Mouse (Mus musculus): ENCODE data around the gene Arsb. TPM values are rescaled to one million over a fixed set of nuclear protein-coding genes. Genes with fewer than 3 reads are reported as not detected.

Arsb gene
- polyA plus RNA-seq, 1 experiment from 2014 or later, result 15.8 TPM

- H3K4me3 ChIP-seq (ENCODE audit: low read depth, low read length), result no peak overlapping the region
- peak overlapping the region; percentile 62; the same call in 1 of the 2 replicates for H3K27ac ChIP-seq (ENCODE audit: low read length)
- H3K9ac ChIP-seq (replicated peaks; ENCODE audit: low read depth, low read length), result no peak overlapping the region
- no peak for ATAC-seq (ENCODE audit: insufficient number of reproducible peaks, insufficient read depth, low FRiP score, low read depth)
- 52% methylated on average over 2 of the region's 2 CpGs for WGBS
- no peak overlapping the region for H3K4me2 ChIP-seq (replicated peaks; ENCODE audit: low read depth, low read length)
- H3K9me3 ChIP-seq (ENCODE audit: control insufficient read depth, low read depth, low read length), result no peaks in the 10 kb centered on the region
- H3K4me1 ChIP-seq (ENCODE audit: control insufficient read depth, insufficient read depth, low read length), result peaks cover 24% of the 10 kb centered on the region
- H3K36me3 ChIP-seq (ENCODE audit: control insufficient read depth, insufficient read depth, low read length), result no peaks in the 10 kb centered on the region
- no peaks in the 10 kb centered on the region for H3K27me3 ChIP-seq (ENCODE audit: control insufficient read depth, insufficient read depth, low read length)
These were observed 68.7 kb downstream of the Arsb start for GRCm38 (mm10) chr13:93840146-93840545.

GRCm38 (mm10) chr13:93846831-93847518, 75.5 kb downstream of the Arsb start:
- H3K27ac ChIP-seq (ENCODE audit: low read length), result no peak overlapping the region
- 51% methylated on average over 10 of the region's 10 CpGs for WGBS

GRCm38 (mm10) chr13:93847614-93848013, 76.2 kb downstream of the Arsb start:
- H3K27me3 ChIP-seq (ENCODE audit: control insufficient read depth, insufficient read depth, low read length), result no peaks in the 10 kb centered on the region
- H3K9ac ChIP-seq (replicated peaks; ENCODE audit: low read depth, low read length), result no peak overlapping the region
- no peak overlapping the region for H3K27ac ChIP-seq (ENCODE audit: low read length)
- no peak for ATAC-seq (ENCODE audit: insufficient number of reproducible peaks, insufficient read depth, low FRiP score, low read depth)
- WGBS, result 53% methylated on average over 4 of the region's 4 CpGs
- no peak overlapping the region for H3K4me3 ChIP-seq (ENCODE audit: low read depth, low read length)
- H3K4me1 ChIP-seq (ENCODE audit: control insufficient read depth, insufficient read depth, low read length), result no peaks in the 10 kb centered on the region
- H3K4me2 ChIP-seq (replicated peaks; ENCODE audit: low read depth, low read length), result no peak overlapping the region
- no peaks in the 10 kb centered on the region for H3K36me3 ChIP-seq (ENCODE audit: control insufficient read depth, insufficient read depth, low read length)
- H3K9me3 ChIP-seq (ENCODE audit: control insufficient read depth, low read depth, low read length), result no peaks in the 10 kb centered on the region

More at GRCm38 (mm10) chr13:93846831-93847518, 75.5 kb downstream of the Arsb start:
- no peaks in the 10 kb centered on the region for H3K27me3 ChIP-seq (ENCODE audit: control insufficient read depth, insufficient read depth, low read length)
- H3K36me3 ChIP-seq (ENCODE audit: control insufficient read depth, insufficient read depth, low read length), result no peaks in the 10 kb centered on the region
- H3K9ac ChIP-seq (replicated peaks; ENCODE audit: low read depth, low read length), result no peak overlapping the region
- no peaks in the 10 kb centered on the region for H3K4me1 ChIP-seq (ENCODE audit: control insufficient read depth, insufficient read depth, low read length)
- H3K4me3 ChIP-seq (ENCODE audit: low read depth, low read length), result no peak overlapping the region
- no peaks in the 10 kb centered on the region for H3K9me3 ChIP-seq (ENCODE audit: control insufficient read depth, low read depth, low read length)
- ATAC-seq (ENCODE audit: insufficient number of reproducible peaks, insufficient read depth, low FRiP score, low read depth), result no peak
- no peak overlapping the region for H3K4me2 ChIP-seq (replicated peaks; ENCODE audit: low read depth, low read length)

GRCm38 (mm10) chr13:93848615-93849014, 77.2 kb downstream of the Arsb start:
- Histone ChIP-seq H3K36me3 (ENCODE audit: control insufficient read depth, insufficient read depth, low read length) (no peaks in the 10 kb centered on the region), H3K4me3 (ENCODE audit: low read depth, low read length) (no peak overlapping the region), H3K9ac (replicated peaks; ENCODE audit: low read depth, low read length) (no peak overlapping the region), H3K4me2 (replicated peaks; ENCODE audit: low read depth, low read length) (no peak overlapping the region), H3K27me3 (ENCODE audit: control insufficient read depth, insufficient read depth, low read length) (no peaks in the 10 kb centered on the region), H3K9me3 (ENCODE audit: control insufficient read depth, low read depth, low read length) (no peaks in the 10 kb centered on the region), H3K27ac (ENCODE audit: low read length) (no peak overlapping the region), H3K4me1 (ENCODE audit: control insufficient read depth, insufficient read depth, low read length) (no peaks in the 10 kb centered on the region)
- 85% methylated on average over 6 of the region's 6 CpGs for WGBS
- no peak for ATAC-seq (ENCODE audit: insufficient number of reproducible peaks, insufficient read depth, low FRiP score, low read depth)

GRCm38 (mm10) chr13:93849751-93850355, 78.4 kb downstream of the Arsb start:
- WGBS, result 76% methylated on average over 5 of the region's 5 CpGs
- no peak overlapping the region for H3K27ac ChIP-seq (ENCODE audit: low read length)
- H3K4me1 ChIP-seq (ENCODE audit: control insufficient read depth, insufficient read depth, low read length), result no peaks in the 10 kb centered on the region
- H3K9ac ChIP-seq (replicated peaks; ENCODE audit: low read depth, low read length), result no peak overlapping the region
- H3K4me2 ChIP-seq (replicated peaks; ENCODE audit: low read depth, low read length), result no peak overlapping the region
- no peaks in the 10 kb centered on the region for H3K36me3 ChIP-seq (ENCODE audit: control insufficient read depth, insufficient read depth, low read length)
- H3K9me3 ChIP-seq (ENCODE audit: control insufficient read depth, low read depth, low read length), result no peaks in the 10 kb centered on the region
- no peak overlapping the region for H3K4me3 ChIP-seq (ENCODE audit: low read depth, low read length)
- H3K27me3 ChIP-seq (ENCODE audit: control insufficient read depth, insufficient read depth, low read length), result no peaks in the 10 kb centered on the region
- no peak for ATAC-seq (ENCODE audit: insufficient number of reproducible peaks, insufficient read depth, low FRiP score, low read depth)

- no peaks in the 10 kb centered on the region for H3K27me3 ChIP-seq (ENCODE audit: control insufficient read depth, insufficient read depth, low read length)
- no peak for ATAC-seq (ENCODE audit: insufficient number of reproducible peaks, insufficient read depth, low FRiP score, low read depth)
- no peak overlapping the region for H3K9ac ChIP-seq (replicated peaks; ENCODE audit: low read depth, low read length)
- no peak overlapping the region for H3K4me2 ChIP-seq (replicated peaks; ENCODE audit: low read depth, low read length)
- no peaks in the 10 kb centered on the region for H3K9me3 ChIP-seq (ENCODE audit: control insufficient read depth, low read depth, low read length)
- H3K36me3 ChIP-seq (ENCODE audit: control insufficient read depth, insufficient read depth, low read length), result no peaks in the 10 kb centered on the region
- H3K27ac ChIP-seq (ENCODE audit: low read length), result no peak overlapping the region
- no peak overlapping the region for H3K4me3 ChIP-seq (ENCODE audit: low read depth, low read length)
- no peaks in the 10 kb centered on the region for H3K4me1 ChIP-seq (ENCODE audit: control insufficient read depth, insufficient read depth, low read length)
- WGBS, result 64% methylated on average over 4 of the region's 4 CpGs
These were observed 79.2 kb downstream of the Arsb start for GRCm38 (mm10) chr13:93850674-93851073.

GRCm38 (mm10) chr13:93852419-93853138, 81.1 kb downstream of the Arsb start:
- no peaks in the 10 kb centered on the region for H3K9me3 ChIP-seq (ENCODE audit: control insufficient read depth, low read depth, low read length)
- WGBS, result 56% methylated on average over 14 of the region's 14 CpGs
- no peak overlapping the region for H3K4me3 ChIP-seq (ENCODE audit: low read depth, low read length)
- H3K9ac ChIP-seq (replicated peaks; ENCODE audit: low read depth, low read length), result no peak overlapping the region
- H3K36me3 ChIP-seq (ENCODE audit: control insufficient read depth, insufficient read depth, low read length), result no peaks in the 10 kb centered on the region
- no peaks in the 10 kb centered on the region for H3K27me3 ChIP-seq (ENCODE audit: control insufficient read depth, insufficient read depth, low read length)
- ATAC-seq (ENCODE audit: insufficient number of reproducible peaks, insufficient read depth, low FRiP score, low read depth), result no peak; the same call in 1 of the 2 replicates
- H3K4me1 ChIP-seq (ENCODE audit: control insufficient read depth, insufficient read depth, low read length), result no peaks in the 10 kb centered on the region
- H3K27ac ChIP-seq (ENCODE audit: low read length), result no peak overlapping the region
- no peak overlapping the region for H3K4me2 ChIP-seq (replicated peaks; ENCODE audit: low read depth, low read length)

- Histone ChIP-seq H3K4me2 (replicated peaks; ENCODE audit: low read depth, low read length) (no peak overlapping the region), H3K9me3 (ENCODE audit: control insufficient read depth, low read depth, low read length) (no peaks in the 10 kb centered on the region), H3K4me3 (ENCODE audit: low read depth, low read length) (no peak overlapping the region), H3K27ac (ENCODE audit: low read length) (no peak overlapping the region), H3K4me1 (ENCODE audit: control insufficient read depth, insufficient read depth, low read length) (no peaks in the 10 kb centered on the region), H3K9ac (replicated peaks; ENCODE audit: low read depth, low read length) (no peak overlapping the region), H3K36me3 (ENCODE audit: control insufficient read depth, insufficient read depth, low read length) (no peaks in the 10 kb centered on the region), H3K27me3 (ENCODE audit: control insufficient read depth, insufficient read depth, low read length) (no peaks in the 10 kb centered on the region)
- no peak for ATAC-seq (ENCODE audit: insufficient number of reproducible peaks, insufficient read depth, low FRiP score, low read depth)
- 94% methylated on average over 6 of the region's 6 CpGs for WGBS
These were observed 82.3 kb downstream of the Arsb start for GRCm38 (mm10) chr13:93853767-93854166.

Data from stomach, embryonic 14.5 days (tissue).